Mouse (Mus musculus): Measurements from ENCODE around the gene Gm15140. TPM values are rescaled to one million over a fixed set of nuclear protein-coding genes. Genes with fewer than 3 reads are reported as not detected.
"Not testable (repeated sequence)": the region's sequence is repeated elsewhere in the genome, so short reads cannot be mapped to it uniquely, and the experiment has no call there.

The Gm15140 gene
- not detected for total RNA-seq (2021)
- polyA plus RNA-seq (2012; rRNA removed): not detected in 2 replicates
- long read RNA-seq: 0 reads

GRCm38 (mm10) chrX:154120585-154120984, at the start of gene Gm15140:
Gene Gm15140, minus strand, starts transcription at chrX:154120685.
- DNase-seq: not testable (repeated sequence)

Other genes starting within 250 kb of the Gm15140 start
- not detected for gene Samt1, start 108.0 kb downstream of the Gm15140 start, total RNA-seq (2021)
- not detected in 2 replicates for gene Samt1, start 108.0 kb downstream of the Gm15140 start, polyA plus RNA-seq (2012; rRNA removed)
- gene 4921511M17Rik, start 86.9 kb downstream of the Gm15140 start, total RNA-seq (2021): not detected
- gene 4921511M17Rik, start 86.9 kb downstream of the Gm15140 start, polyA plus RNA-seq (2012; rRNA removed): not detected in 2 replicates
- gene Gm10057, start 65.6 kb downstream of the Gm15140 start, total RNA-seq (2021): not detected
- gene Gm10057, start 65.6 kb downstream of the Gm15140 start, polyA plus RNA-seq (2012; rRNA removed): not detected in 2 replicates
- not detected for gene 4930524N10Rik, start 222.7 kb upstream of the Gm15140 start, total RNA-seq (2021)
- gene 4930524N10Rik, start 222.7 kb upstream of the Gm15140 start, polyA plus RNA-seq (2012; rRNA removed): not detected in 2 replicates